Comparison of ENCODE assay signal across 12 mouse cellular contexts in the genomic region with DNA sequence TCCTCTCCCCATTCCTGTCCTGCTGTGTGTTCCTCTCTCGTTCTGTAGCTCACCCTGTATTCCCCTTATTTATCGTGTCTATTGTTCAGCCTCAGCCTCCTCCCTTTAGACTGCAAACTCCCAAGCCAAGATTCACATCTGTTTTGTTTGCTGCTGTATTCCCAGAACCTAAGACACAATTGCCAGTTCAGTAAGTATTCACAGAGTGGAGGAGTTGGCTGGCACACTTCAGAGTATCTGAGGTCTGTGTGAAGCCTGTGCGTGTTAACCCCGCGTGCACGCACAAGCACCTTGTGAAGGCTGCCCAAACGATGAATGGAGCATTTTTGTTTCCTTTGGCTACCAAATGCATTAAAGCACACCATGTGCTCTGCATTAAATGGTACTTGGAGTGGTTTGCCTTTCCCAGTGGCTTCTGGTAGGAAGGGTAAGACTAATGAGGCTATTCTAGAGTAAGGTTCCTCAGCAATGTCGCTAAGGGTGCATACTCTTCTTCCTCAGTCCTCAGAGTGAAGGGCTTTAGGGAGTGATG. TPM values are rescaled to one million over a fixed set of nuclear protein-coding genes. Genes with fewer than 3 reads are reported as not detected.
DNase-seq lines count a peak whose midpoint lies in the region; ATAC-seq and TF ChIP-seq lines count a peak whose summit lies in the region.
"Had no signal": no experiment of that assay in that cellular context is flagged by ENCODE, and none has a peak within 500 bp of the region (broad histone marks: within the 10 kb centered on the region; RNA-seq: fewer than 3 reads in every experiment).

No protein-coding gene starts in this region.

- peaks cover 19% of the 10 kb centered on the region; the same call in 1 of the 2 replicates for H3K4me1 ChIP-seq in kidney, postnatal 0 days (replicated peaks; ENCODE audit: insufficient read depth, low read length)
- H3K4me1 ChIP-seq in embryonic facial prominence, embryonic 14.5 days (ENCODE audit: control insufficient read depth, insufficient read depth, low read length) = peaks cover 18% of the 10 kb centered on the region
- peaks cover 20% of the 10 kb centered on the region for H3K4me1 ChIP-seq in forebrain, postnatal 0 days (ENCODE audit: insufficient read depth)
- H3K4me1 ChIP-seq in midbrain, embryonic 16.5 days (ENCODE audit: control insufficient read depth, insufficient read depth, low read length) = peaks cover 17% of the 10 kb centered on the region

- H3K36me3 ChIP-seq in kidney, postnatal 0 days (ENCODE audit: insufficient read depth, low read length) = no peaks in the 10 kb centered on the region
- H3K36me3 ChIP-seq in embryonic facial prominence, embryonic 14.5 days (ENCODE audit: control insufficient read depth, insufficient read depth, low read length) = no peaks in the 10 kb centered on the region
- H3K36me3 ChIP-seq in forebrain, postnatal 0 days (ENCODE audit: insufficient read depth) = no peaks in the 10 kb centered on the region
- no peaks in the 10 kb centered on the region for H3K36me3 ChIP-seq in midbrain, embryonic 16.5 days (ENCODE audit: control insufficient read depth, insufficient read depth, low read length)
- H3K36me3 ChIP-seq: heart, embryonic 13.5 days; limb, embryonic 12.5 days had no signal

- no peak overlapping the region for H3K9ac ChIP-seq in kidney, postnatal 0 days (ENCODE audit: low read depth, low read length)
- no peak overlapping the region for H3K9ac ChIP-seq in embryonic facial prominence, embryonic 14.5 days (ENCODE audit: low read depth, low read length)
- no peak overlapping the region for H3K9ac ChIP-seq in forebrain, postnatal 0 days
- no peak overlapping the region for H3K9ac ChIP-seq in midbrain, embryonic 16.5 days (ENCODE audit: low read depth, low read length)
- H3K9ac ChIP-seq: heart, embryonic 13.5 days; limb, embryonic 12.5 days had no signal

- WGBS in kidney, postnatal 0 days = 63% methylated on average over 8 of the region's 8 CpGs
- 44% methylated on average over 8 of the region's 8 CpGs for WGBS in embryonic facial prominence, embryonic 14.5 days
- 23% methylated on average over 8 of the region's 8 CpGs for WGBS in forebrain, postnatal 0 days
- 48% methylated on average over 8 of the region's 8 CpGs for WGBS in midbrain, embryonic 16.5 days

- no peak for DNase-seq in kidney, postnatal 0 days (ENCODE audit: low spot score)
- DNase-seq in kidney, adult 8-10 months = no peak
- DNase-seq in embryonic facial prominence, embryonic 14.5 days (ENCODE audit: low spot score) = no peak
- peak; percentile 21 for DNase-seq in forebrain, postnatal 0 days
- no peak for DNase-seq in right cerebral cortex, postnatal 25 days
- DNase-seq: adrenal gland, postnatal 25 days; cerebellum, adult 11 months had no signal

- H3K4me3 ChIP-seq in kidney, postnatal 0 days (replicated peaks; ENCODE audit: low read depth, low read length) = no peak overlapping the region
- H3K4me3 ChIP-seq in embryonic facial prominence, embryonic 14.5 days (ENCODE audit: low read depth, low read length) = no peak overlapping the region
- H3K4me3 ChIP-seq in forebrain, postnatal 0 days (ENCODE audit: low read depth, low read length) = no peak overlapping the region
- no peak overlapping the region for H3K4me3 ChIP-seq in midbrain, embryonic 16.5 days (ENCODE audit: low read depth, low read length)
- H3K4me3 ChIP-seq: heart, embryonic 13.5 days; limb, embryonic 12.5 days had no signal

- 0 out of 2 replicates have a peak overlapping the region, but pooled peaks have one; percentile 60 for H3K27ac ChIP-seq in kidney, postnatal 0 days
- H3K27ac ChIP-seq in embryonic facial prominence, embryonic 14.5 days (replicated peaks; ENCODE audit: low read depth, low read length) = no peak overlapping the region; the same call in 1 of the 2 replicates
- no peak overlapping the region for H3K27ac ChIP-seq in forebrain, postnatal 0 days (ENCODE audit: low read depth, low read length)
- H3K27ac ChIP-seq in midbrain, embryonic 16.5 days (ENCODE audit: low read length) = peak overlapping the region; percentile 41; the same call in 1 of the 2 replicates
- H3K27ac ChIP-seq: heart, embryonic 13.5 days; limb, embryonic 12.5 days had no signal

- ATAC-seq in kidney, postnatal 0 days (replicated peaks; ENCODE audit: low FRiP score, low read depth) = no peak
- ATAC-seq in embryonic facial prominence, embryonic 14.5 days (ENCODE audit: low read depth) = peak; percentile 38; the same call in 1 of the 2 replicates
- peak; percentile 16; the same call in 1 of the 2 replicates for ATAC-seq in forebrain, postnatal 0 days
- 0 out of 2 replicates have a peak, but pooled peaks have one; percentile 12 for ATAC-seq in midbrain, embryonic 16.5 days
- no peak for ATAC-seq in megakaryocyte, adult 5-6 weeks (ENCODE audit: poor library complexity, severe bottlenecking)
- ATAC-seq: inflammation-experienced regulatory T-cells, adult 6 months had no signal

- H3K4me2 ChIP-seq in kidney, postnatal 0 days (ENCODE audit: low read length) = no peak overlapping the region
- H3K4me2 ChIP-seq in embryonic facial prominence, embryonic 14.5 days (ENCODE audit: low read depth, low read length) = no peak overlapping the region
- no peak overlapping the region for H3K4me2 ChIP-seq in forebrain, postnatal 0 days (ENCODE audit: low read depth)
- no peak overlapping the region for H3K4me2 ChIP-seq in midbrain, embryonic 16.5 days (ENCODE audit: low read length)
- H3K4me2 ChIP-seq: heart, embryonic 13.5 days; limb, embryonic 12.5 days had no signal

- TF ChIP-seq CTCF in kidney, postnatal 0 days (IDR thresholded peaks at IDR 0.05; ENCODE audit: low read depth) = no peak
- no peak for TF ChIP-seq CTCF in forebrain, postnatal 0 days (IDR thresholded peaks at IDR 0.05; ENCODE audit: low read depth)

- no peaks in the 10 kb centered on the region for H3K9me3 ChIP-seq in kidney, postnatal 0 days (replicated peaks; ENCODE audit: low read length)
- no peaks in the 10 kb centered on the region for H3K9me3 ChIP-seq in embryonic facial prominence, embryonic 14.5 days (ENCODE audit: control insufficient read depth, low read length)
- H3K9me3 ChIP-seq in forebrain, postnatal 0 days (ENCODE audit: low read length) = no peaks in the 10 kb centered on the region
- H3K9me3 ChIP-seq in midbrain, embryonic 16.5 days (replicated peaks; ENCODE audit: control insufficient read depth, low read length, poor library complexity, severe bottlenecking) = no peaks in the 10 kb centered on the region
- H3K9me3 ChIP-seq: heart, embryonic 13.5 days; limb, embryonic 12.5 days had no signal

- H3K27me3 ChIP-seq in kidney, postnatal 0 days (ENCODE audit: insufficient read depth, low read length) = no peaks in the 10 kb centered on the region
- no peaks in the 10 kb centered on the region for H3K27me3 ChIP-seq in embryonic facial prominence, embryonic 14.5 days (replicated peaks; ENCODE audit: control insufficient read depth, insufficient read depth, low read length)
- H3K27me3 ChIP-seq in forebrain, postnatal 0 days (ENCODE audit: insufficient read depth, low read length) = 0 out of 2 replicates have a peak, but pooled peaks cover 9% of the 10 kb centered on the region
- H3K27me3 ChIP-seq in midbrain, embryonic 16.5 days (ENCODE audit: control insufficient read depth, insufficient read depth, low read depth, low read length) = no peaks in the 10 kb centered on the region
- H3K27me3 ChIP-seq: heart, embryonic 13.5 days had no signal

RNA-seq across cellular contexts. Expression of a gene that starts 7.4 kb away (rescaled TPM):
- polyA plus RNA-seq in kidney, postnatal 0 days (2015; fragmentation: Nextera tagmentation; extraction: Ambion mirVana) = 28.8 and 29.1 TPM in 2 replicates
- polyA plus RNA-seq in embryonic facial prominence, embryonic 14.5 days (2014; fragmentation: Nextera tagmentation; extraction: Ambion mirVana) = 3.6 and 4.0 TPM in 2 replicates
- 0.43 TPM in 1 of 2 replicates, not detected in the other for total RNA-seq in forebrain, postnatal 0 days (2014; rRNA removed)
- polyA plus RNA-seq in forebrain, postnatal 0 days (2015; fragmentation: Nextera tagmentation; extraction: Ambion mirVana) = not detected in 2 replicates
- polyA plus RNA-seq in midbrain, embryonic 16.5 days (2015; fragmentation: Nextera tagmentation; extraction: Ambion mirVana) = 0.12 TPM in 1 of 2 replicates, not detected in the other
- not detected in 2 replicates for total RNA-seq in megakaryocyte, adult 5-6 weeks (2015)
- not detected in 2 replicates for total RNA-seq in megakaryocyte, adult 5-6 weeks (2017)
- total RNA-seq: adrenal gland, postnatal 25 days had no signal
- polyA plus RNA-seq: inflammation-experienced regulatory T-cells, adult 6 months had no signal

Comparison
In these comparisons a context has a peak if more than half of its experiments do, and no peak if none do; other contexts are left out.
1. ATAC-seq: peak in embryonic facial prominence, embryonic 14.5 days (single experiment), forebrain, postnatal 0 days (single experiment) and midbrain, embryonic 16.5 days (single experiment); none in kidney, postnatal 0 days (single experiment) and megakaryocyte, adult 5-6 weeks (single experiment).
2. H3K27ac ChIP-seq: peak in kidney, postnatal 0 days (single experiment) and midbrain, embryonic 16.5 days (single experiment); none in embryonic facial prominence, embryonic 14.5 days (single experiment) and forebrain, postnatal 0 days (single experiment).